Mouse (Mus musculus) erythroblast, embryonic 14.5 days (primary cell): Measurements from ENCODE around the gene Mettl14.

Experiments
- GATA1 ChIP-seq: IDR thresholded peaks from 2 replicates; pipeline ENCODE4 v1.6.1; 2012; ENCODE audit warnings: low read length, inconsistent platforms, mixed read lengths
- TAL1 ChIP-seq: IDR thresholded peaks from 3 replicates; pipeline ENCODE4 v1.6.1; 2012; ENCODE audit warnings: low read length, inconsistent platforms, mixed read lengths

DNA sequence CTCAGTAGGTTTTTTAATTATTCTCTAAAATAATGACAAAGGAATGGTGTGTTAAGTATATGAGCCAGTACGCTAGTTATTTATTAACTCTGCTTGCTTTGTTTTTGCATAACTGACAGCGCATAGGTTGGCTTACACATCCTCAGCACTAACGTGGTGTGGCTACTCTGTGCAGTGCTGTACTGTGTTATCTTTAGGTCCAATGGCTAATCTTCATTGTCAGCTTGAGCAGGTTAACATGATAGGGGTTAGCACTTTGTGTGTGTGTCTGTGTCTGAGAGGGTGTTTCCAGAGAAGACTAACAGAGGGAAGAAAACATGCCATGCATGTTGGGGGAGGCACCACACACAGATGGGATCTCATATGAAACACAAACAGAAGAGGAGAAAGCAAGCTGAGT lies 19.0 kb upstream of the Mettl14 start:
- TF ChIP-seq GATA1 (no peak), TAL1 (no peak)
